Mouse (Mus musculus): ENCODE measurements around the gene Cd7. TPM values are rescaled to one million over a fixed set of nuclear protein-coding genes. Genes with fewer than 3 reads are reported as not detected.

Gene Cd7
- polyA plus RNA-seq (2015; fragmentation: Nextera tagmentation; extraction: Ambion mirVana) = 0.31 and 0.51 TPM in 2 replicates

GRCm38 (mm10) chr11:121039302-121039701 lies at the start of gene Cd7:
TSS of gene Cd7 (minus strand) at chr11:121039418.
- TF ChIP-seq CTCF (IDR thresholded peaks at IDR 0.05; ENCODE audit: low read depth) = no peak
- no peak for TF ChIP-seq EP300 (optimal IDR thresholded peaks at IDR 0.05)
- Histone ChIP-seq H3K27ac (replicated peaks) (no peak within 1 kb of the TSS), H3K4me3 (ENCODE audit: low read depth, low read length) (no peak within 1 kb of the TSS), H3K9ac (ENCODE audit: low read length) (no peak within 1 kb of the TSS), H3K4me1 (replicated peaks; ENCODE audit: control insufficient read depth, insufficient read depth) (no peaks in the 10 kb centered on the region), H3K36me3 (ENCODE audit: control insufficient read depth, insufficient read depth, low read length) (no peaks in the 10 kb centered on the region), H3K9me3 (ENCODE audit: control insufficient read depth, low read length) (no peaks in the 10 kb centered on the region), H3K27me3 (ENCODE audit: control insufficient read depth, insufficient read depth, low read length) (no peaks in the 10 kb centered on the region), H3K4me2 (replicated peaks; ENCODE audit: low read depth) (no peak within 1 kb of the TSS)
- no peak for ATAC-seq (ENCODE audit: low FRiP score, low TSS enrichment)
- DNase-seq (ENCODE audit: low spot score) = no peak
- 62% methylated on average over 5 of the region's 5 CpGs for WGBS

GRCm38 (mm10) chr11:121088997-121089396 lies 49.8 kb upstream of the Cd7 start:
- H3K4me1 ChIP-seq (replicated peaks; ENCODE audit: control insufficient read depth, insufficient read depth) = no peaks in the 10 kb centered on the region
- H3K36me3 ChIP-seq (ENCODE audit: control insufficient read depth, insufficient read depth, low read length) = no peaks in the 10 kb centered on the region
- no peaks in the 10 kb centered on the region for H3K27me3 ChIP-seq (ENCODE audit: control insufficient read depth, insufficient read depth, low read length)
- H3K9me3 ChIP-seq (ENCODE audit: control insufficient read depth, low read length) = no peaks in the 10 kb centered on the region
- no peak overlapping the region for H3K4me2 ChIP-seq (replicated peaks; ENCODE audit: low read depth)
- DNase-seq (ENCODE audit: low spot score) = no peak
- H3K9ac ChIP-seq (ENCODE audit: low read length) = no peak overlapping the region
- H3K27ac ChIP-seq (replicated peaks) = no peak overlapping the region
- no peak; the same call in 1 of the 2 replicates for ATAC-seq (ENCODE audit: low FRiP score, low TSS enrichment)
- WGBS = 63% methylated on average over 6 of the region's 6 CpGs
- TF ChIP-seq CTCF (IDR thresholded peaks at IDR 0.05; ENCODE audit: low read depth) = no peak
- TF ChIP-seq EP300 (optimal IDR thresholded peaks at IDR 0.05) = no peak
- H3K4me3 ChIP-seq (ENCODE audit: low read depth, low read length) = no peak overlapping the region

GRCm38 (mm10) chr11:121086296-121086695 lies 47.1 kb upstream of the Cd7 start:
- TF ChIP-seq CTCF (IDR thresholded peaks at IDR 0.05; ENCODE audit: low read depth) (no peak), EP300 (optimal IDR thresholded peaks at IDR 0.05) (no peak)
- Histone ChIP-seq H3K9ac (ENCODE audit: low read length) (no peak overlapping the region), H3K4me1 (replicated peaks; ENCODE audit: control insufficient read depth, insufficient read depth) (no peaks in the 10 kb centered on the region), H3K4me3 (ENCODE audit: low read depth, low read length) (no peak overlapping the region), H3K4me2 (replicated peaks; ENCODE audit: low read depth) (no peak overlapping the region), H3K27ac (replicated peaks) (0 out of 2 replicates have a peak overlapping the region, but pooled peaks have one; percentile 40), H3K9me3 (ENCODE audit: control insufficient read depth, low read length) (no peaks in the 10 kb centered on the region), H3K36me3 (ENCODE audit: control insufficient read depth, insufficient read depth, low read length) (no peaks in the 10 kb centered on the region), H3K27me3 (ENCODE audit: control insufficient read depth, insufficient read depth, low read length) (no peaks in the 10 kb centered on the region)
- ATAC-seq (ENCODE audit: low FRiP score, low TSS enrichment) = peak; percentile 48
- no peak for DNase-seq (ENCODE audit: low spot score)
- WGBS = 53% methylated on average over 4 of the region's 4 CpGs

- TF ChIP-seq EP300 (optimal IDR thresholded peaks at IDR 0.05) = no peak
- TF ChIP-seq CTCF (IDR thresholded peaks at IDR 0.05; ENCODE audit: low read depth) = no peak
- H3K4me2 ChIP-seq (replicated peaks; ENCODE audit: low read depth) = no peak overlapping the region
- WGBS = 32% methylated on average over 5 of the region's 5 CpGs
- no peak overlapping the region for H3K9ac ChIP-seq (ENCODE audit: low read length)
- no peaks in the 10 kb centered on the region for H3K27me3 ChIP-seq (ENCODE audit: control insufficient read depth, insufficient read depth, low read length)
- no peaks in the 10 kb centered on the region for H3K9me3 ChIP-seq (ENCODE audit: control insufficient read depth, low read length)
- DNase-seq (ENCODE audit: low spot score) = no peak
- no peak overlapping the region for H3K27ac ChIP-seq (replicated peaks)
- peak; percentile 87 for ATAC-seq (ENCODE audit: low FRiP score, low TSS enrichment)
- H3K4me3 ChIP-seq (ENCODE audit: low read depth, low read length) = no peak overlapping the region
- H3K36me3 ChIP-seq (ENCODE audit: control insufficient read depth, insufficient read depth, low read length) = no peaks in the 10 kb centered on the region
- no peaks in the 10 kb centered on the region for H3K4me1 ChIP-seq (replicated peaks; ENCODE audit: control insufficient read depth, insufficient read depth)
These were observed 46.0 kb upstream of the Cd7 start for GRCm38 (mm10) chr11:121085181-121085580.

- no peaks in the 10 kb centered on the region for H3K9me3 ChIP-seq (ENCODE audit: control insufficient read depth, low read length)
- no peaks in the 10 kb centered on the region for H3K36me3 ChIP-seq (ENCODE audit: control insufficient read depth, insufficient read depth, low read length)
- DNase-seq (ENCODE audit: low spot score) (no peak), ATAC-seq (ENCODE audit: low FRiP score, low TSS enrichment) (no peak)
- 0 out of 2 replicates have a peak overlapping the region, but pooled peaks have one; percentile 14 for H3K27ac ChIP-seq (replicated peaks)
- H3K4me1 ChIP-seq (replicated peaks; ENCODE audit: control insufficient read depth, insufficient read depth) = no peaks in the 10 kb centered on the region
- no peak overlapping the region for H3K4me3 ChIP-seq (ENCODE audit: low read depth, low read length)
- H3K9ac ChIP-seq (ENCODE audit: low read length) = no peak overlapping the region
- WGBS = 38% methylated on average over 6 of the region's 6 CpGs
- no peak for TF ChIP-seq EP300 (optimal IDR thresholded peaks at IDR 0.05)
- no peak for TF ChIP-seq CTCF (IDR thresholded peaks at IDR 0.05; ENCODE audit: low read depth)
- no peak overlapping the region; the same call in 1 of the 2 replicates for H3K4me2 ChIP-seq (replicated peaks; ENCODE audit: low read depth)
- no peaks in the 10 kb centered on the region for H3K27me3 ChIP-seq (ENCODE audit: control insufficient read depth, insufficient read depth, low read length)
These were observed 43.8 kb upstream of the Cd7 start for GRCm38 (mm10) chr11:121082857-121083500.

- TF ChIP-seq CTCF (IDR thresholded peaks at IDR 0.05; ENCODE audit: low read depth) = no peak
- no peak for TF ChIP-seq EP300 (optimal IDR thresholded peaks at IDR 0.05)
- Histone ChIP-seq H3K4me3 (ENCODE audit: low read depth, low read length) (no peak overlapping the region), H3K9me3 (ENCODE audit: control insufficient read depth, low read length) (no peaks in the 10 kb centered on the region), H3K27me3 (ENCODE audit: control insufficient read depth, insufficient read depth, low read length) (no peaks in the 10 kb centered on the region), H3K9ac (ENCODE audit: low read length) (no peak overlapping the region), H3K4me2 (replicated peaks; ENCODE audit: low read depth) (no peak overlapping the region), H3K36me3 (ENCODE audit: control insufficient read depth, insufficient read depth, low read length) (no peaks in the 10 kb centered on the region), H3K4me1 (replicated peaks; ENCODE audit: control insufficient read depth, insufficient read depth) (no peaks in the 10 kb centered on the region), H3K27ac (replicated peaks) (no peak overlapping the region)
- WGBS = 83% methylated on average over 3 of the region's 3 CpGs
- ATAC-seq (ENCODE audit: low FRiP score, low TSS enrichment) = no peak
- no peak for DNase-seq (ENCODE audit: low spot score)
These were observed 43.0 kb upstream of the Cd7 start for GRCm38 (mm10) chr11:121082250-121082649.
